Mouse (Mus musculus): Measurements from ENCODE around the gene Dusp14.

Gene Dusp14

GRCm38 (mm10) chr11:84016810-84017508 lies 52.1 kb downstream of the Dusp14 start:
- DNase-seq (ENCODE audit: low spot score in 2 of 2) = no peak

DNA sequence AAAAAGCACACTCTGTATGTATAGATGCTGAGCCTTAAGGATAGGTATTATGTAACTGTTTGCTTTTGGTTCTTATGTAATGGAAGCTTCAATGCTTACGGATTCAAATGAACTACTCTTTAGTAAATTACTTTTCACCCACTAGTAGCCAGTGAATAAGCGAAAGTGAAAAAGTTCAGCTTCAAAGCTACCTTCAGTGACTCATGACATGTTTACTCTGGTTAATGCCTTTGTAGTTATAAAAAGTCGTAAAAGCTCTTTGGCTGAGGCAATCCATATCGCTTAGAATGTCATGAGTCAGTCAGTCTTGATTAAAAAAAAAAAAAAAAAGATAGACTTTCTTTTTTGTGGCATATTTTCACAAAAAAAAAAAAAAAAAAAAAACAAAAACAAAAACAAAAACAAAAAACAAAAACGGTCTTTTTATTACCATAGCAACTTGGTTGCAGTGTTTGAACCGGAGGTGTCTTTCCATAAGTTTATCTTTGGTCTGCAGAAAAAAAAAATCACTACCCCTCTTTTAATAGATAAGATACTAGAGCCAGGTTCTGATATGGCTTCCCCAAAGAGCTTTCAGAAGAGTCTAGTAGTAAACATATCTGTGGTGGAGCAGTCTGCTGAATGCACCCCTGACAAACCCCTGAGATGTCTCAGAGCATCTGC lies 52.8 kb downstream of the Dusp14 start:
- DNase-seq (ENCODE audit: low spot score in 2 of 2) = no peak

DNA sequence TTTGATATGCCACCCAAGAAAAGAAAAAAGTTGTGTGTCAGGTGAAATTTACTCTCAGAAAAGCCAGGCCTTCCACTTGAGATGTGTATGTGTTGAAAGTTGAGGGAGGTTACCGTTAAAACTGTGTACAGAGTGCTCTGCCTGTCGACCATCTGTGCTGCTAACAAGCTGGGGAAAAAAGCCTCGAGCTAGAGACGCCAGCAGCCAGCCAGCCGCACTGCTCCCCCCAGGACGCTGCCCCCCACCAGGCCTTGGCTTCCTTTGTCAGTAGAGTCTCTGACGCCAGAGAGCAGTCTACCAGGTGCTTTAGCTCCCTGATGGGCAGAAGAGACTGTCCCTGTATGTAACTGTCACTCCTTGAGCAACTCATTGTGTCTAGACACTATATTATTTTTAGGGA lies 56.0 kb downstream of the Dusp14 start:
- DNase-seq (ENCODE audit: low spot score in 2 of 2) = no peak

DNA sequence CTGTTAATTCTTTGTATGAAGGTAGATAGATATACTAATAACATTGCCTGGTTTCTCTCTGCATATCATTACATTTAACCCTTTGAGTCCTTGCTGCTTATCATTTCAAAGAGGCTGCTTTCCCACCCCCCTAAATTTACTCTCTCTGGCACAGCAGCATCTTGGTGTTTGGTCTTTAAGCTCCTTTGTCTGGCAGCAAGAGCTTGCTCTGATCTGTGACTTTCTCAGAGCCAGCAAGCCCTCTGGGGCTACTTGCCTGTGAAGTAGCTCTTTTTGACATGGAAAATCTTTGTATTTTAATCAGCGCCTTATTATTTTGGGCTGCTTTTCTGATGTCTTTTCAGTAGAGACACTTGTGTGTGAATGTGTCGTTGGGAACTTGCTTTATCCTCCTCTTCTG lies 57.5 kb downstream of the Dusp14 start:
- DNase-seq (ENCODE audit: low spot score in 2 of 2) = no peak

- no peak for DNase-seq (ENCODE audit: low spot score in 2 of 2)
These were observed 58.0 kb downstream of the Dusp14 start for GRCm38 (mm10) chr11:84011050-84011449.

DNA sequence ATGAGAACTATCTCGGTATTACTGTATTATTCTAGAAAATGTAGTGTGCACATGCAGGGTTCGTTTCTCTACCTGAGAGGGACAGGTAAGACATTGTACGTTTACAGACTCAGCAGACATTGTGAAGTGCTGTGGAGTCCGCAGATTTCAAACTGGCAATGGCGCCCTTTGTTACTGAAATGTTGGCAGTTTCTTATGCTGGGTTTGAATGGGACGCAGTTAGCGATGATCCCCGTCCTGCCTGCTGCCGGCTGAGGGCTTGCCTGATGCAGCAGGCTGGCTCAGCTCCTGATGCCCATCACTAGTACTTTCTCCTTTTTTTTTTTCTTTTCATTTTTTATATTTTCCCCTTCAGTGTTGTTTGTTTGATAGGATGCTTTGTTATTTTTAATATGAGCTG lies 58.6 kb downstream of the Dusp14 start:
- no peak for DNase-seq (ENCODE audit: low spot score in 2 of 2)

DNA sequence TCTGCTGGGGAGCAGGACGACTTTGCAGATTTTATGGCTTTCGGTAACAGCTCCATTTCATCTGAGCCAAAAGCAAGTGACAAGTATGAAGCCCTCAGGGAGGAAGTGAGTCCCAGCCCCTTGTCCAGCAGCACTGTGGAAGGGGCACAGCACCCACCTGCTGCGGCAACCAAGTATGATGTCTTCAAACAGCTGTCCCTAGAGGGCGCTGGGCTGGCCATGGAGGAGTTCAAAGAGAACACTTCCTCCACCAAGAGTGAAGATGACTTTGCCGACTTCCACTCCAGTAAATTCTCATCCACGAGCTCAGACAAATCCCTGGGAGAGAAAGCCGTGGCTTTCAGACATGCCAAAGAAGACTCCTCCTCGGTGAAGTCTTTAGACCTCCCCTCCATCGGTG lies 60.1 kb downstream of the Dusp14 start:
- no peak for DNase-seq (ENCODE audit: low spot score in 2 of 2)

DNA sequence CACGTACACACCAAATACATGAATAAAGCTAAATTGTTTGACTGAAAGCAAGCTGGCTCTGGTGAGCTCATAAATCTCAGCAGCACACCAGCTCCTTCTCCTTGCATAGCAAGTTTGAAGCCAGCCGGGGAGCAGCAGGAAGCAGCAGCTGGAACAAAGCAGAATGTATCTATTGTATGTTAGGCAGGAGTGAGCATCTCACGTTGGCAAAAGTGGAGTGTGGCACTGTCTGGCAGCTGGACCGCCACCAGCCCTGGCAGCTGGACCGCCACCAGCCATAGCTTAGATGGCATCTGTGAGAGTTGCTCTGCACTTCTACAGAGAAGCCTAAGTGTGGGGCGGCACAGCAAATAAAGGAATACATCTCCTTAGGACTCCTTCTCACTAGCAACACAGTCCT lies 65.1 kb downstream of the Dusp14 start:
- DNase-seq (ENCODE audit: low spot score in 2 of 2) = no peak

DNA sequence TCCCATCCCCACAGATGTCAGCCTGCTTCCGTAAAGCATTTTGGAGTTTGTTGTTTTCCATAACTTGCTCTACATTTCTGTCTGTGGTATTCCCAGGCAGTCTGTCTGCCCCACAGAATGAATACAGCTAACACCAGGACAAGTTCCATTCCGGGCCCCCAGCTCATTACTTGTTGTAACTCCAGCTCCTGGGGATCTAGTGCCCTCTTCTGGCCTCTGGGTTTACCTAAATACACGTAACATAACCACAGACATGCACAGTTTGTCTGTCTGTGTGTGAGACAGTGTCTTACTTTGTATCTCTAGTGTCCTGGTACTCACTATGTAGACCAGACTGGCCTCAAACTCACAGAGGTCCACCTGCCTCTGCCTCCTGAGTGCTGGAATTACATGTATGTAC lies 67.8 kb downstream of the Dusp14 start:
- no peak for DNase-seq (ENCODE audit: low spot score in 2 of 2)

- DNase-seq (ENCODE audit: low spot score in 2 of 2) = no peak
These were observed 69.6 kb downstream of the Dusp14 start for GRCm38 (mm10) chr11:83999411-83999915.

GRCm38 (mm10) chr11:83998993-83999392 lies 70.1 kb downstream of the Dusp14 start:
- DNase-seq (ENCODE audit: low spot score in 2 of 2) = no peak

All from heart, adult 9 months (tissue).